Mouse (Mus musculus): ENCODE data around the gene Furin. TPM values are rescaled to one million over a fixed set of nuclear protein-coding genes. Genes with fewer than 3 reads are reported as not detected.
A peak's percentile ranks its signal among the peaks of the same experiment; 100 is the strongest.

The Furin gene
- total RNA-seq, 2 experiments from 2014 or later: 31.4 to 38.7 TPM

DNA sequence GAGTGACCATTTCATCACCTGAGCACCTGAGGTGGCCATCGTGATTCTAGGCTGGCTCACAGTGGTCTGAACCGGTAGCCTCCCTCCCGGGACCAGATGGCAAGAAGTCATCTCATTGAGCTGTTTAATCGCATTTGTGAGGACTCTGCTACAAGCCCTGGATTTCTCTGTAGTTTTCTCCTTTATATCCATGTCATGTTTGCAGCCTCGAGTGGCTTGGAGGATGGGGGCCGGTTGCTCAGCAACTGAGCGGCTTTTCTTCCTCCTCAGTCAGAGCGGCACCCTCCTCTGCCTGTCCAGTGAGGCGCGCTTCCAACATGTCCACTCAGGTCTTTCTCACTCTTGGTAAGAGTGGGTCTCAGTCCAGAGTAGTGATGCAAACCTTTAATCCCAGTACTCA, 29.0 kb downstream of the Furin start:
- intact Hi-C loops (cut with DNase I): no loop called here
- no peak for DNase-seq (ENCODE audit: low spot score in 2 of 2)

DNA sequence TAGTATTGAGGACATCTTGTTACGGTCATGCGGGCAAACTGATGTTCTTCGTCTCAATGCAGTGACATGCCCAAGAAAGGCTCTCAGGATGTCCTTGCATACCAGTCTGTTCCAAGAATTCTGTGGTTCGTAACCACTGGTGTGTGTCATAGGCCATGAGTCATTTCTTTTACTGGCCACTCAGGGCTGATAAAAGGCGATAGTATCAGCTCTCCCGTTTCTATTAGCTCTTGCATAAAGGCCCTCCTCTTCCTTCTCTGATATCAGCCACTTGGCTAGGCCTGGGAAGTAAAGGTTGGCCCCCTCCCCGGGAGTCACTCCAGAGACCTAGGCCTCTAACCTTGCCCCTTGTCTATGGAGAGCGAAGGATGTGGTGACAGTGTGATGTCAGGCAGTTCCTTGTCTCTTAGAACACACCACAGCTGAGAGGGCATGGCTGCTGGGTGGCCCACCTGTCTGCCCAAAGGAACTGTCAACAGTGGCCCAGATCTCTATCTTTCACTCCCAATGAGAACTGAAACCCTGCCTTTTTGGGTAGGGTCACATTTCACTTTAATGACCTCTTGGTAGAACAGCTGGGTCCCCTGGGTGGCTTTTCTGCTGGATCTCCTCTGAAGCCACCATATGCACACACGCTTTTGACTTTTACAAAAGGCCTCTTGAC, 29.7 kb downstream of the Furin start:
- no peak for DNase-seq (ENCODE audit: low spot score in 2 of 2)
- intact Hi-C loops (cut with DNase I): no loop called here

DNA sequence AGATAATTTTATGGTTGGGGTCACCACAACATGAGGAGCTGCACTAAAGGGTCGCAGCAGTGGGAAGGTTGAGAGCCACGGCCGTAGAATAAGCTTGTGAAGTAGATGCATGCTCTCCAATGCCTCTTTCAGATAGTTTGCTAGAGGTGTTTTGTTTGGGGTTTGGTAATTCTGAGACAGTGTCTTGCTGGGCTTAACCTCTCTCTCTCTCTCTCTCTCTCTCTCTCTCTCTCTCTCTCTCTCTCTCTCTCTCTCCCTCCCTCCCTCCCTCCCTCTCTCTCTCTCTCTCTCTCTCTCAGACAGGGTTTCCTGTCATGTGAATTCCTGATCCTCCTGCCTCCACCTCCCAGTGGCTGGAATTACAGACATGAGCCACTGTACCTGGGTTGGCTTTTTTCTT, 30.5 kb downstream of the Furin start:
- no peak for DNase-seq (ENCODE audit: low spot score in 2 of 2)

DNA sequence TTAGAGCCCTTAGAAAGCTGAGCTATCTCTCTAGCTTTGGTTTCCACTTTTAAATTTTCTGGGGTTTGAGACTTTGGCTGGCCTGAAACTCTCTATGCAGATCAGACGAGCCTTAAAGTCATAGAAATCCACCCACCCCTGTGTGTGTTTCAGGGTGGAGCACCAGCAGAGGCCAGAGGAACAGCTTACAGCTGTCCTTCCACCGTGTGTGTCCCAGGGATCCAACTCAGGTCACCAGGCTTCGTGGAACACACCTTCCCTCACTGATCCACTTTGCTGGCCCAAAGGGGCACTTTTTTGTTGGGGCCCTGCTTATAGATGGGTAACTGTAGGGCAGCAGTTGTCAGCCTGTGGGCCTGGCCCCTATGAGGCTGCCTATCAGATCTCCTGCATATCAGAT, 31.0 kb downstream of the Furin start:
- no peak for DNase-seq (ENCODE audit: low spot score in 2 of 2)
- intact Hi-C loops (cut with DNase I): no loop called here

More for the DNA sequence above, 30.5 kb downstream of the Furin start:
- intact Hi-C loops (cut with DNase I): no loop called here

DNA sequence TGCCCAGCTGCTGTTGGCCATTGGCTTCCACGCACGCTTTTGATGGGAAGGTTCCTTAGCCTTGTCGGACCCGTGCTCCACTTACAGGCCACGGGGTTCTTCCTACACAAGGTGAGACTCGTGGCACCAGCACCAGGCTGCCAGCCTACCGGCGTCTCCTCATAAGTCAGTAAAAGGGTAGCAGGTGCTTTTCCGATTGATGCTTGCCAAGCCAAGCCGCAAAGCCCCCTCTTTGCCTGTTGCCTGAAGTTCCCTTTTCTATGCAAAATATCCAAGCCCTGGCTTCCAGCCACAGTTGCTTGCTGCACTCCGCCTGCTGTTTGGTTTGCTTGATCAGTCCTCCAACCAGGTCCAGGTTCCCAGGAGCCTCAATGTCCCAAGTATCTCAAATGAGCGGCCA, 31.4 kb downstream of the Furin start:
- intact Hi-C loops (cut with DNase I): loop anchor here (2.0 kb wide), 1 partner anchor 233 kb away; no protein-coding TSS in a partner anchor
- DNase-seq (ENCODE audit: low spot score in 2 of 2): no peak

DNA sequence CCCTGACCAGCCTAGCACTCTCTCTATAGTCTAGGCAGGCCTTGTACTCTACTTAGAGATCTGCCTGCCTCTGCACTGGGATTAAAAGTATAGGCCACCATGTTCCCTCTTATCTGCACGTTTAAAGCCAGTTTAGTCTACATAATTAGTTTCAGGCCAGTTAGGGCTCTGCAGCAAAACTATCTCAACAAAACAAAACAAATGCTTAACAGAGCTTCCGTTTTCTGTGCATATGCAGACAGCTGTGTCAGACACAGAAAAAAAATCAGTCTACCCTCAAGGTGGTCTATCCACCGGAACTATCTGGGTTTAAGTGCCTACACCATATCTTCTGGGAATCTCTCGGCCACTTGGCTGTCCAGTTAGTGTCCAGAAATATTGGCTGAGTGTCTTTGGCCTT, 31.9 kb downstream of the Furin start:
- intact Hi-C loops (cut with DNase I): loop anchor here (2.0 kb wide), 1 partner anchor 233 kb away; no protein-coding TSS in a partner anchor
- no peak for DNase-seq (ENCODE audit: low spot score in 2 of 2)

DNA sequence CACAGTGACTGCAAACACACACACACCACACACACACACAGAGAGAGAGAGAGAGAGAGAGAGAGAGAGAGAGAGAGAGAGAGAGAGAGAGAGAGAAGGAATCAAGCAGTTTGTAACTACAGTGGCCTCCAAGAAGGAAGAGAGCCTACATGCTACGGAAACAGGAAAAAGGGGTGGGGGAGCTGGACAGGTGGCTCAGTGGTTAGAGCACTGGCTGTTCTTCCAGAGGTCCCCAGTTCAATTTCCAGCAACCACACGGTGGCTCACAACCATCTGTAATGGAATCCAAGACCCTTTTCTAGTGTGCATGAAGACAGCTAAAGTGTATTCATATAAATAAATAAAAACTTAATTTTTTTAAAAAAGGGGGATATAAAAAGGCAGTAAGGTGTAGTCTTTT, 32.6 kb downstream of the Furin start:
- intact Hi-C loops (cut with DNase I): loop anchor here (2.0 kb wide), 1 partner anchor 232 kb away; no protein-coding TSS in a partner anchor
- no peak for DNase-seq (ENCODE audit: low spot score in 2 of 2)

DNA sequence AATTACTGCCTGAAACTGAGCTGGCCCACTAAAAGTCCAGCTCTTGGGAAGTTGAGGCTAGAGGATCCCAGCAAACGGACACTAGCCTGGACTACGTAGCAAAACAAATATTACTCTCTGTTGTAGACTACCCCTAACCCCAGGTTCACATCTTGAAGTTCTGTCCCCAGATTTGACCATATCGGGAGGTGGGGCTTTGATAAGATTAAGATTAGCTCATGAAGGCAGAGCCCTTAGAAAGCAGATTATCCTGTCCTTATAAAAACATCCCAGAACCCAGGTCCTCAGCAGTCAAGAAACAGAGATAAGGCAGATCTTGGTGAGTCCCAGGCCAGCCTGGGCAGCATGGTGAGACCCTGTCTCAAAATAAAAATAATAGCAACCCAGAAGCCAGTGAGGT, 33.1 kb downstream of the Furin start:
- no peak for DNase-seq (ENCODE audit: low spot score in 2 of 2)
- intact Hi-C loops (cut with DNase I): loop anchor here (2.0 kb wide), 1 partner anchor 231 kb away; no protein-coding TSS in a partner anchor

DNA sequence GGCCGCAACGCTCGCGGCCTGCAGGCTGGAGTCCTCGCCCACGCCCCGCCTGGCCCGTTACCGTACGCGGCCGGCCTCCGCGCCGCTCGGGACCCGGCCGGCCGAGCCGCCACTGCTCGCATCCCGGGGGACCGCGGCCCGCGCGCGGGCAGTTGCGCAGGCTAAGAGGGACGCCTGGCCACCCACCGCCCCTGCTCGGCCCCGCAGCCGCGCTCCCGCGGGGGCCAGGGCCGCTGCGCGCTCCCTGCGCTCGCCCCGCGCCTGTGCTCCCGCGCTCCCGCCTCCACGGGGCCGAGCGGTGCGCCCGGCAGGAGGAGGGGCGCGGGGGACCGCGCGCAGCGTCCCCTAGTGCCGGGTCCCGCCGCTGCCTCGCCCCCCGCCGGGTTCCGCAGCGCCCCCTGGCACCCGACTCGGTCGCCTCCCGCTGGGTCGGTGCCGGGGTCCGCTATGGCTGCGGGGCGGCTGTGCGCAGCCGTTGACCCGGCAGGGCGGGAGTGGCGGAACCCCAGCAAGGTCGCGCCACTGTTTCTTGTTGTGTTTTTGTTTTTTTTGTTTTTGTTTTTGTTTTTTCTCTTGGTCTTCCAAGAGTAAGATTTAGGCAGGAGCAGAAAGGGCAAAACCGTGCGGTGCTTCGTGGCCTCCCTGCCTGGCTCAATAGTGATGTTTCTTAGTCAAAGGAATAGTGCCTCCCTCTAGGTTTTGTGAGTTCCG, 34.0 kb downstream of the Furin start, which contains the start of gene Man2a2:
TSS of gene Man2a2 (minus strand) at position 335 of the 711 bp plus-strand sequence.
- intact Hi-C loops (cut with DNase I): no loop called here
- peak; percentile 57 to 82 for DNase-seq (ENCODE audit: low spot score in 2 of 2)

DNA sequence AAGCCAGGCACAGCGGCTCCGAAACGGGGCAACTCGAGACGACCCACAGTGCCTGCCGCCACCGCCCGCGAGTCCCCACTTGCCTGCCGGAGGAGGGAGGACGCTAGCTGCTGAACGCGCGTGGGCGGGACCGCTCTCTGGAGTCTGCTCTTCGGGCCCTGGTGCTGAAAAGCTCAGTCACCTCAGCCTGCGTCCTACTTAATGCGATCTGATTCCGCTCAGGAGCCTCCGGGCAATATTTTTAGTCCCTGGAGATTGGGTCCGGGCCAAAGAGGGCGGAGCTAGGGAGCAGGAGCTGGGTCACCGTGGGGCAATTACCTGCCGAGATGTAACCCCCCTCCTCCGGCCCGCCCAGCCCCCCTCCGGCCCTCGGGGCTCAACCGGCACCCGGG, 34.6 kb downstream of the Furin start:
- intact Hi-C loops (cut with DNase I): loop anchor here (1.0 kb wide), 1 partner anchor 27 kb away; the partner anchor contains the start of gene Hddc3
- peak; percentile 82 to 87 for DNase-seq (ENCODE audit: low spot score in 2 of 2)

DNA sequence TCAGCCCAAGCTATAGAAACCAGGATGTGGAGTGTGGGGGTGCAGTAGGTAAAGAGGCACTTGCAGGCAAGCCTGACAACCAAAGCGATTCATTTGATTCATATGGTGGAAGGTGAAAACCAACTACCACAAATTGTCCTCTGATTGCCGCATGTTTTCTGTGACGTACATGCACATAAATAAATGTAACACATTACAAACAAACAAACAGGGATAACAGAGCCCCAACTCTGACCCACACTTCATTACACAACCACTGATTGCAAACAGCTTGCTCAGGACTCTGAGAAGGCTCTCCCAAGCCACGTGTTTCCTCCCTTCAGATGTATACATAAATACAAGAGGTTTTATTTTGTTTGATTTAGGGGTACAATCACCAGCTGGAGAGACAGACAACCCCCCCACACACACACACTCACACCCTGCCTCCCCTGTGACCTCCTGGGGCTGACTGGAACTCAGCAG, 35.2 kb downstream of the Furin start:
- no peak for DNase-seq (ENCODE audit: low spot score in 2 of 2)
- intact Hi-C loops (cut with DNase I): loop anchor here (1.0 kb wide), 1 partner anchor 27 kb away; the partner anchor contains the start of gene Hddc3

DNA sequence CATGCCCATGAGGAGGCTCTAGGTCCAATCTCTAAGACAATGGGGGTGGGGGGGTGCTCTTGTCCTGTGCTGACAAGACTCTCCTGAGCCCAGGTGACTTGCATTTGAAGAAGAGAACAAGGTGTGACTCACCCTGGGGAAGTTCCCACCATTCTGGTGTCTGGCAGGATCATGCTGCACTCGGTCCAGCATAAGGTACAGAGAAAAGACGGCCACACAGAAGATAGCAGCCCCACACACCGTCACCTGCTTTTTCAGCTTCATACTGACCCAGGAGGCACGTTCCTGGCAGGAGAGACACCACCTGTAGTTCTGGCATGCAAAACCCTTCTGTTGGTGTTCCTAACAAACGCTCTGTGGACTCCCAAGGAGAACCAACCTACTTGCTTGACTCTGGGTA, 35.8 kb downstream of the Furin start:
- intact Hi-C loops (cut with DNase I): no loop called here
- no peak for DNase-seq (ENCODE audit: low spot score in 2 of 2)

DNA sequence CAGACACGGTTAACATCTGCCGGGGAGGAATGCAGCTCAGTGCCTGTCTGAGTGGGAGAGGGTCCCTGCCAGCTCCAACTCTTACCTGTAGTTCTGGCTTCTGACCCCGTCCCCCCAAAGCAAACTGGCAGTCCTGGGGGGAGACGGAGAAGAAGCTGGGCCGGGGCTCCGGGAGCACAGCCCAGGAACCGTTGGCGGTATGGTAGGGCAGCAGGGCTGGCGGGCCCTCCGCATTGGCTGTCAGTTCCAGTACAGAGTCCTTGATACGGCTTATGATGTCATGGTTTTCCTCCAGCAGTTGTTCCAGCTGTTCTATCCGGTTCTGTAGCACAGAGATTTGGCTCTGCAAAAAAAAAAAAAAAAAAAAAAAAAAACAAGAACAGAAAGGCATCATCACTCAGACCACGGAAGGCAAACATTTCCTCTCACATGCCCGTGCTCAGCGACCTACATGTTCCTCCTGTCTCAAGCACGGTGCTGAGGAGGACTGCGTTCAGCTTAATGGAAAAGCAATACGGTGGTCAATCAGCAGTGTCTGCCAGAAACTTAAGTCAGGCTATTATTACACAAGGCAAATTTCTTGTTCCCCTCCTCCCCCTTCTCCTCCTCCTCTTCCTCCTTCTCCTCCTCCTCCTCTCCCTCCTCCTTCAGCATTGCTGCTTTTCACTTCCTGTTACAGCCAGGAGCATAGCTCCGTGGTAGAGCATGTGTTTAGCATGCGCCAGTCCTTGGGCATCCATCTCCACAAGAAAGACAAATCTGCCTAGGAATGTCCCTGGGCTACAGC, 36.4 kb downstream of the Furin start:
- DNase-seq (ENCODE audit: low spot score in 2 of 2): no peak
- intact Hi-C loops (cut with DNase I): no loop called here

DNA sequence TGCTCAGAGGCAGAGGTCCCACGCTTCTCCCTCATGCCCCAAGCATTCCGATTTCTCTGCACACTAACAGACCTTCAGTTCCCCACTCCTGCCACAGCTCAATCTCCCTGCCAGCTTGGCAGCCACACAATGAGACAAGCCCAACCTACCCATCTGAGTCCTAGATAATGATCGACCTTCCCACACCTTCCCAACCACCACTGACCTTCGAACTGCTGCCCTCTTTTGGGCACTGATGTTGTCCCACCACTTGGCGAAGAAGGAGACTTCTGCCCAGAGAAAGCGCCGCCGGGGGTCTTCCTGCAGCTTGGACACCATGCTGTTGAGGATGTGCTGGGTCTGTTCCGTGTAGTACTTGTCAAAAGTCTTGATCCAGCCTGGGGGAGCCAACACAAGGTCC, 37.2 kb downstream of the Furin start:
- no peak for DNase-seq (ENCODE audit: low spot score in 2 of 2)
- intact Hi-C loops (cut with DNase I): no loop called here

DNA sequence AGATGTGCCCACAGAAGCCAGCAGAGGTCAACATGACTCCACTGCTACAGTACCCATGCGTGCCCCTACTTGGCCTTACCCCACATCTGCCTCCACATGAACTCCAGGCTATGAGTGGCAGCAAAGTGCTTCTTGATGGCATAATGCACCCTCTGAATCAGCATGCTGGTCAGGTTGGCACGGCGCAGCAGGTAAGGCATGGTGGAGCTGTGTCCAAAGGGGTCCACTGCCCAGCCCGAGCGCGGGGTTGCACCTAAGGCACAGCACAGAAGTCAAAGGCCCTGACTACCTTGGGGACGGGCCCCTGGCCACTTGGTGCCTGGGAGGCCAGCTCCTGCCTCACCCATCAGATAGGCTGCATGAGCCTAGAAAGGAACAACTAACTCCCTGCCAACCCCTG, 38.0 kb downstream of the Furin start:
- intact Hi-C loops (cut with DNase I): no loop called here
- DNase-seq (ENCODE audit: low spot score in 2 of 2): no peak

DNA sequence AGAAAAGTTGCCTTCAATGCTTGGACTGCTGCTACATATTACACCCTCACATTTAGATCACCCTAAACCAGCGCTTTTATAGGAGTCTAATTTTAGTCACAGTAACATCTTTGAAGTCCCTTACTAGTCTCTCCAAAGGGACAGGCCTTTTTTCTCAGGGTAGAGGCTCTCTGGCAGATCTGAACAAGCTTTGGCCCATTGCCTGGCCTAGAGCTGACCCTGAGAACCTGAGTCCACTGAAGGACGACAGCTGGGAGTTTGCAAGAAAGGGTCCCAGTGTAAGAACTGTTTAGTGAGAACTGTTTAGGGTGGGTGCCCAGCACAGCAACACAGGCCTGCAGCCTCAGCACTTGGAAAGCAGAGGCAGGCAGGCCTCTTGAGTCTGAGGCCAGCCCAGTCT, 39.5 kb downstream of the Furin start:
- intact Hi-C loops (cut with DNase I): no loop called here
- DNase-seq (ENCODE audit: low spot score in 2 of 2): no peak

DNA sequence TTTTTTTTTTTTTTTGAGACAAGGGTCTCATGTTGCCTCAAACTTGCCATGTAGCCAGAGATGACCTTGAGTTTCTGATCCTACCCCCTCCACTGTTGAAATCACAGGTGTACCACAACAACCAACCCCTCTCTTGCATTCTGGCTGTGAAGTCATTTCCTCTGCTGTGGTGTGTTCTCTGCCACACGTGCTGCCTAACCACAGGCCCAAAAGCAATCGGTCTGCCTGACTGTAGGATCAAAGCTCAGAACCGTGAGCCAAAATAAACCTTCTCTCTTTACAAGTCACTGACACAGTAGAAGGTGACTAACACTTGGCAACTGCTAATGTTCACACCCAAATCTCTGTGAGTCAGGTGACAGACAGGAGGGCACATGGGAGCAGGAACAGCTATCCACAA, 44.8 kb downstream of the Furin start:
- intact Hi-C loops (cut with DNase I): no loop called here
- no peak for DNase-seq (ENCODE audit: low spot score in 2 of 2)

DNA sequence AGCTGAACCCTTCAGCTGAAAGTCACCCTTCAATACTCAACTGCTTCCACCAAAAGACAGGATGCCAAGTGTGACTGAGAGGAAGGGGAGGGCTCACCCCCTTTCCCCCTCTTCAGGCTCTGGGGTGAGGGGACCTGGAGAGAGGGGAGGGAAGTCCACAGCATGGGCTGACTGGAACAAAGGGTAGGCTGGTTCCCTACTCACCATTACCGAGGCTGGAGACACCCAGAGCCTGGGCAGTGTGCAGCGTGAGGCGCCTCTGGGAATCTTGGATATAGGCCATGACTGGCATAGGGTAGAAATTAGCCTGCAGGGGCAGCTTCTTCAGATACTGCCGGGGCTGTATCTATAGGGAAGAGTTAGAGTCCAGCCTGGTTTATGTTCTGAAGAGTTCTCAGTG, 47.2 kb downstream of the Furin start:
- intact Hi-C loops (cut with DNase I): no loop called here

DNA sequence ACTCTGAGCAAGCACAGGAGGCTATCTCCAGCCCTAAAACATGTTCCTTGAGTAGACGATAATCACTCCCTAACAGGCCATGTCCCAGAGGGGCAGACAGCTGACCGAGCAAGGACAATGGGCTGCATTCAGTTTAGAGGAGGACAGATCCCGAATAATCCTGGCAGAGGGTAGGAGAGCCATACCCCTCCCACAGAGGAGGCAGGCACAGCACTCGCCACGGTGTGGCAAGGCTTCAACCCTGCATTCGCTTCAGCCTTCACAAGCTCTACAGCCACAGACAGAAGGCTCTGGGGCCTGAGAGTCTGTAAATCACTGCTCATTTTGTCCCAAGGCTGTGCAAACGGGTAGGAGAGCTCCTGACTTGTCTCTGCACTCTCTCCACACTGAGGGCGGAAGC, 48.1 kb downstream of the Furin start:
- intact Hi-C loops (cut with DNase I): no loop called here

More for the DNA sequence above, 47.2 kb downstream of the Furin start:
- no peak for DNase-seq (ENCODE audit: low spot score in 2 of 2)

DNA sequence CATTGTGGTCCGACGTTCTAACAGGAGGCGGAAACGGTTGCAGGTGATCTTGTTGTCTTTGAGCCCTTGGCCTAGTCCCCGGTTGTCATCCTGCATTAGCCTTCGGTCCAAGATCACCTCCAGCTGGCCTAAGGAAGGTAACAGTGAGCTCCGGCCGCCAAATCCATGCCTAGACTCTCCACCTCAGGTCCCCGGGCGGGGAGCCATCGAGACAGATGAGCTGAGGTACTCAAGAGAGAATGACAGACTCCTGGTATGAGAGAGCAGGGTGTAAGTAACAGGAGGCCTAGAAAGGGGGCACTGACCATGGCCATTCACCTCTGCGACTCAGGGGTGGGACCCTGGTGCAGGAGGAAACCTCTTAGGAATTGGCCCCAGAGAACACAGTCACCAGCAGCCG, 48.9 kb downstream of the Furin start:
- no peak for DNase-seq (ENCODE audit: low spot score in 2 of 2)
- intact Hi-C loops (cut with DNase I): no loop called here

More for the DNA sequence above, 48.1 kb downstream of the Furin start:
- DNase-seq (ENCODE audit: low spot score in 2 of 2): peak in 1 of 2 experiments; percentile 44
